Mouse (Mus musculus) layer of hippocampus, adult 18-20 months (tissue): ENCODE measurements at regions not wholly inside any gene's neighbourhood (a gene's known extent, or its start where the extent isn't known, plus 50 kb on each side); places are given as distances from the start of the nearest gene placed in this dataset.
A peak's percentile ranks its signal among the peaks of the same experiment; 100 is the strongest.

ENCODE experiments used
- DNase-seq, 2 experiments: peaks; one replicate each; pipeline ENCODE4 v3.0.0; 2022; ENCODE audit warnings: low spot score in 2 of 2

DNA sequence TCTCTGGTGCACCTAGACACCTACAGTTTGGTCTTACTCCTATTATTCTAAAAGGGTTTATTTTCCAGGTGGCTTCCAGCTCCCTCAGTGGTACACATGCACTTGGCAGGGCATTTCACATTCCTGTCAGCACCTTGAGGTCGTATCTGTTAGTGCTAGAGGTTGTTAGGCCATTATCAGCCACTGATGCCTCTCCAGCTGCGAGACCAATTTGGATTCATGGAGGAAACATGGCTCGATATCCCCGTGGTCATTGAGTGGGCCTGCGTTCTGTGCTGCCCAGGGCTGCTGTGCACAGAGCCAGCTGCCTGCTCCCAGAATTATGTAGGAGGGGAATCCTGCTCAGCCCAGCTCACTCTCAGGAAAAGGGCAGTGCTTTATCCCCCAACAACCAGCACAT is 60.1 kb upstream of the Irx1 start:
- DNase-seq, result no peak

GRCm38 (mm10) chr13:72043930-72044470 is 80.5 kb upstream of the Irx1 start:
- no peak for DNase-seq

GRCm38 (mm10) chr13:72056469-72056868 is 92.9 kb upstream of the Irx1 start:
- DNase-seq, result no peak

- DNase-seq, result no peak
Observed at GRCm38 (mm10) chr13:72061659-72062058, 98.1 kb upstream of the Irx1 start.

DNA sequence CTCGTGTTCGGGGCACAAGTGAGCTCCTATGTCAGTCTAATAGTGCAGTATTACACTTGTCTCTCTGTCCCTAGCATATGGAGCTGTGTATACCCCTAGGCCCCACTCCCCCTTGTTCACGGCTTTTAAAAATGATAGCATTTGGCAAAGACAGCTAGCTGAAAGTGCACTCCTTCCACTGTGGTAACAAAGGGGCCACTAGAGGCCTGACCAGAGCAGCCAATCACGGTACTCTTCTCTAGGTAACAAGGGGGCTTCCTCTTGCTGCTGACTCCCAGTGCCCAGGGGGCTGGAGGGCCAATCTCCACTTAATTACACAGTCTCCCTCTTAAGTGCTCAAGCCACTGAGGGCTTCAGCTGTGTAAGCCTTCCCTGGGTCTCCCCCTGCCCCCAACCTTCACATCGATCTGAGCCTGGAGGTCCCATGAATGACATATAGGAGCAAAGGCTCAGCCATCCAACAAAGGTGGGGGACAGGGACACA is 99.8 kb upstream of the Irx1 start:
- no peak for DNase-seq

DNA sequence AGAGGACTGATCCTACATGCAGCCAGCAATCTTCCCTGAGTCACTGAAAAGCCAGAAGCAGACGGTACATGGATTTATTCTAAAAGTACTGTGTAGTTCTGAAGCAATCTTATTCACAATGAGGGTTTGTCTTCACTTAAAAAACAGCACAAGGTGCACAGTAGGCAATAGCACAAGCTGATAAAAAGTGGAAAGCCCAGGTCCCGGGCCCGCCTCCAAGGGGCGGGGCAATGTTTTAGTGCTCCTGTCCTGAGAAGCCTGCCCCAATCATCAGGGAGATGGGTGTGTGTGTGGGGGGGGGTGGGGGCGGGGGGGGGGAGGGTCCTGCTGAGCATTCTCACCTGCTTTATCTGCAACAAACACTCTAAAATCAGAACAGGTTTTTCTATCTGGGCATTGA is 133.1 kb upstream of the Irx1 start:
- DNase-seq, result no peak

GRCm38 (mm10) chr13:72097268-72097667 is 133.7 kb upstream of the Irx1 start:
- DNase-seq, result no peak

DNA sequence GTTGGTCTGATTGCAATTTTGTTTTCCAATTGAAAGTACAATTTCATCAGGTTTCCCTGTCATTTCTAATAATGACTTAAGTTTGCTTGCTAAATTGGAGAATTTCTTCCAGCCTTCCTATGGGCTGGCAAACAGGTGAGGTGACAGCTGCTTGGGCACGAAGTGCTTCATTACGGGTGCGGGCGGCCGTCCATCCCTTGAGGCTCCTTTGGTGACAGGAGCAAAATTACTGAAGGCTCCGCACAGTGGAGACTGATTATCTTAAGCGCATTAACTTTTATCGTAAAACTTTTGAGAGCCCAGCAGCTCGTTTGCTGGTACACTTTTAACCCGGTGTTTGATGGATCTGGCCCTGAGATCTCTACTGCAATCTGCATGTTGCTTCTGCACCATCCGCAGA is 134.3 kb upstream of the Irx1 start:
- DNase-seq, result no peak

GRCm38 (mm10) chr13:72100741-72101140 is 137.2 kb upstream of the Irx1 start:
- DNase-seq, result no peak

DNA sequence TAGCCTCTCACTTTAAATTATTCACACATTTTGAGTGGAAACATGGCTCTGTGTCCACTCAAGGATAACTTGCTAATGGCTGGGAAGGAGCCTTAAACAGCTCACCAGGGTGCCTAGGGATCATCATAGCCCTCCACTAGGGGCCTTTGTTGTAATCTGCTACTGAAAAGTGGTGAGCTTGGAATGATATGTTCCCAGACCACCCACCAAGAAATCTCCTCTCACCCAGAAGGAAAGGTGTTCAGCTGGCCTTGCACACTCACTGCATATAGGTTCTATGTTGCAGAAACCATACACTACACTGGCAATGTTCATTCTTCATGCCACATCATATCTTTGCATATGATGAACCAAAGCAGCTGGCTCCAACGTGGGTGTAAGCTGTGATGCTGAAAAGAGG is 145.1 kb upstream of the Irx1 start:
- no peak for DNase-seq

DNA sequence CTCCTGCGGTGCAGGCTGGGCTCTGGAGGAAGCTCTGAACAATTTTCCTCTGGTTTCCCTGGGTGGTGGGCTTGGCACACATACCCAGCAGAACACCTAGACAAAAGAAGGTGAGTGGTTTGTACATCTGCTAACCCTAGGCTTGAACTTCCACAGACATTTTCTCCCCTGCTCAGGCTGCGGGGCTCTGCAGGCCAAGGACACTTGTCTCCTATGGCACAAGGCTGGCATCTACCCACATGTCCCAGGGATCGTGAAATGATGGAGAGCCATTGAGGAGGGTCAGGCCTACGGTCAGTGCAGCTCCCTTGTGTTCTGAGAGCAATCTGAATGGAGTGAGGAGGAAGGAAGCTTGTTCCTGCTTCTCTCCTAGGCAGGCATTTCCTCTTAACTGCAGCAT is 150.4 kb upstream of the Irx1 start:
- no peak for DNase-seq

GRCm38 (mm10) chr13:72114776-72115663 is 151.5 kb upstream of the Irx1 start:
- peak in 1 of 2 experiments; percentile 28 for DNase-seq

- DNase-seq, result no peak
Observed at GRCm38 (mm10) chr13:72120467-72120866, 156.9 kb upstream of the Irx1 start.

- no peak for DNase-seq
Observed at GRCm38 (mm10) chr13:72120911-72121553, 157.5 kb upstream of the Irx1 start.

GRCm38 (mm10) chr13:72121554-72122229 is 158.2 kb upstream of the Irx1 start:
- no peak for DNase-seq

- no peak for DNase-seq
Observed at GRCm38 (mm10) chr13:72122230-72122627, 158.7 kb upstream of the Irx1 start.

DNA sequence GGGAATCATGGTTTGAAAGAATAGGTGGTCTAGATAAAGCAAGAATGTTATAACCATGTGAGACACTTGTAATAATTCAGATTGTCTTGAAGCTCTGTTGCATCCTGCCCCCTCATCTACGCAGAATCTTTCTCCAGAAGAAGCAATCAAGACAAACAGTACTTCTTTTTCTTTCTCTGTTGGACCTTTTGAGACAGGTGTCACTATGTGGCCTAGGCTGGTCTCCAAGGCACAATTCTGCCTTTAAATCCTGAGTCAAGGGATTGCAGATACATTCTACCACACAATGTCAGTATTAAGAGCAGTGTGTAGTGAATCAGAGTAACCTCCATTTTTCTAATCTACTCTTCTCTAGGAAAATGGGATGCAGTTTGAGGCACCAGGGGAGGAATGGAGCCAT is 164.8 kb upstream of the Irx1 start:
- no peak for DNase-seq

DNA sequence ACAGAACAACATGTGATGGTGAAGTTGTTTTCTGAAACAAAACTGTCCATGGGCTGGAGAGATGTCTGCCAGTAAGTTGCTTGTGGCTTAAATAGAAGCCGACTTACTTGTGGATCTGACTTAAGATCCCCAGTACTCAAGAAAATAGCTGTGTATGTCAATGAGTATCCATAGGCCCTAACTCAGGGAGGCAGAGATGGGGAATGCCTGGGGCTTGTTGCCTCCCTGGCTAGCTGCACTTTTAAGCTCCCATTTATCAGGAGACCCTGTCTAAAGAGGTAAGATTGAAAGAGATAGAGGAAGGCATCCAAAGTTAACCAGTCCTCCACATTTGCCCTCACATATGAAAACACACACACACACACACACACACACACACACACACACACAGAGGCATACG is 167.8 kb upstream of the Irx1 start:
- DNase-seq, result no peak

DNA sequence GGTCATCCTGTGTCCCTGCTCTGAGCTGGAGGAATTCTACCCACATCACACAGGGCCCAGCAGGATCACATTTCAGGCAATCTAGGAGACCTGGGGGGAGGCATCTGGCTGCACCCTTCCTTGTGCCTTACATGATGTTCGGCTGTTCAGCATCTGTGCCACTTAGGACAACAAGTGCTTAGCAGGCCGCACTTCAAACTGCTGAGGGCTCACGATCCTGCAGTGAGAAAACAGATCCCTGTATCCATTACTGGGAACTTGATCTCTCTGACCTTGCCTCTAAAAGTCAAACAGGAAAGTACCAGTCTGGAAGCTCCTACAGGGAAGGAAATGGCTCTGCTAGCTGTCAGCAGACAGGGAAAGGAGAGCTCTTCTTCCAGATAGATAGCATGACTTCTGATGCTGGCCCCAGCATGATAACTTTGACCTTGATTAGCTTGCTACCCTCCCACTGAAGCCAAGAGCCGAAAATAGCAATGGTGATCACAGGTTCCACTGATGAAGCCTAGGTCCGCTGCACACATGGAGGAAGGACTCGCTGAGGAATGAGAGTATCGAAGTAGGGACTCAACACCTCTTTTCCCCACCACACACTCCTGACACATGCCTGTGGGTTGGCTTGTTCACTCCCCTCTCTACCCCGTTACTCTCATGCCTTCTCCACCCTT is 170.7 kb upstream of the Irx1 start:
- DNase-seq, result no peak

- DNase-seq, result peak in 1 of 2 experiments; percentile 3
Observed at GRCm38 (mm10) chr13:72166225-72166624, 202.7 kb upstream of the Irx1 start.

- no peak for DNase-seq
Observed at GRCm38 (mm10) chr13:72167434-72167833, 203.9 kb upstream of the Irx1 start.
